Mouse (Mus musculus) forebrain, embryonic 12.5 days (tissue): ENCODE measurements at regions not wholly inside any gene's neighbourhood (a gene's known extent, or its start where the extent isn't known, plus 50 kb on each side); places are given as distances from the start of the nearest gene placed in this dataset.

Experiments
- ATAC-seq: fragments of 200-750 bp; cut with Nextera tagmentation; 2 replicates; pipeline ENCODE4 v1.8.0; 2017; ENCODE audit warnings: moderate TSS enrichment; ENCODE audit not compliant: low FRiP score
- H3K27ac ChIP-seq: fragments of 300-500 bp; sonication (generic); 2 replicates; pipeline ENCODE4 v1.5.1; 2016; ENCODE audit warnings: mild to moderate bottlenecking
- H3K27me3 ChIP-seq: fragments of 300-500 bp; sonication (generic); 2 replicates; pipeline ENCODE4 v1.6.1; 2016; ENCODE audit warnings: mild to moderate bottlenecking
- H3K36me3 ChIP-seq: fragments of 300-500 bp; sonication (generic); replicated peaks from 2 replicates; pipeline ENCODE4 v1.6.1; 2016; ENCODE audit warnings: mild to moderate bottlenecking
- H3K4me1 ChIP-seq: fragments of 300-500 bp; sonication (generic); 2 replicates; pipeline ENCODE4 v1.6.1; 2016
- H3K4me2 ChIP-seq: fragments of 300-500 bp; sonication (generic); 2 replicates; pipeline ENCODE4 v1.6.1; 2016; ENCODE audit warnings: mild to moderate bottlenecking, moderate library complexity
- H3K4me3 ChIP-seq: fragments of 300-500 bp; sonication (generic); replicated peaks from 2 replicates; pipeline ENCODE4 v1.5.1; 2016; ENCODE audit warnings: mild to moderate bottlenecking
- H3K9ac ChIP-seq: fragments of 300-500 bp; sonication (generic); 2 replicates; pipeline ENCODE4 v1.6.1; 2016; ENCODE audit warnings: mild to moderate bottlenecking
- H3K9me3 ChIP-seq: fragments of 300-500 bp; sonication (generic); 2 replicates; pipeline ENCODE4 v1.6.1; 2016
- WGBS: fragments of 180-500 bp; shearing (Covaris S2); methylation state at CpG from one replicate; pipeline ENCODE4 v1.1.7; 2016; 5-methylcytosine and 5-hydroxymethylcytosine counted together

GRCm38 (mm10) chr14:72197972-72198371 is 293.7 kb downstream of the Gm9195 start:
- no peak overlapping the region for H3K27ac ChIP-seq
- H3K4me3 ChIP-seq = no peak overlapping the region
- H3K9ac ChIP-seq = no peak overlapping the region
- no peaks in the 10 kb centered on the region for H3K9me3 ChIP-seq
- H3K27me3 ChIP-seq = no peaks in the 10 kb centered on the region
- no peaks in the 10 kb centered on the region for H3K36me3 ChIP-seq
- no peaks in the 10 kb centered on the region for H3K4me1 ChIP-seq
- no peak for ATAC-seq
- 70% methylated on average over 7 of the region's 7 CpGs for WGBS
- H3K4me2 ChIP-seq = no peak overlapping the region

GRCm38 (mm10) chr14:72187329-72187984 is 304.2 kb downstream of the Gm9195 start:
- no peak overlapping the region for H3K9ac ChIP-seq
- H3K36me3 ChIP-seq = no peaks in the 10 kb centered on the region
- H3K4me2 ChIP-seq = no peak overlapping the region
- H3K27ac ChIP-seq = no peak overlapping the region
- H3K4me3 ChIP-seq = no peak overlapping the region
- no peaks in the 10 kb centered on the region for H3K27me3 ChIP-seq
- H3K9me3 ChIP-seq = no peaks in the 10 kb centered on the region
- no peaks in the 10 kb centered on the region for H3K4me1 ChIP-seq
- 37% methylated on average over 5 of the region's 5 CpGs for WGBS
- ATAC-seq = peak; percentile 63

GRCm38 (mm10) chr14:72175751-72176150 is 315.9 kb downstream of the Gm9195 start:
- Histone ChIP-seq H3K9me3 (no peaks in the 10 kb centered on the region), H3K9ac (no peak overlapping the region), H3K4me1 (no peaks in the 10 kb centered on the region), H3K27me3 (no peaks in the 10 kb centered on the region), H3K27ac (no peak overlapping the region), H3K4me3 (no peak overlapping the region), H3K4me2 (no peak overlapping the region), H3K36me3 (no peaks in the 10 kb centered on the region)
- no peak for ATAC-seq
- 94% methylated on average over 1 of the region's 1 CpGs for WGBS

GRCm38 (mm10) chr14:72172549-72173405 is 318.9 kb downstream of the Gm9195 start:
- ATAC-seq = no peak
- Histone ChIP-seq H3K9ac (no peak overlapping the region), H3K4me1 (no peaks in the 10 kb centered on the region), H3K36me3 (no peaks in the 10 kb centered on the region), H3K27ac (no peak overlapping the region), H3K27me3 (no peaks in the 10 kb centered on the region), H3K4me3 (no peak overlapping the region), H3K9me3 (no peaks in the 10 kb centered on the region), H3K4me2 (no peak overlapping the region)
- 85% methylated on average over 20 of the region's 20 CpGs for WGBS

- Histone ChIP-seq H3K27ac (no peak overlapping the region), H3K36me3 (no peaks in the 10 kb centered on the region), H3K27me3 (no peaks in the 10 kb centered on the region), H3K9me3 (no peaks in the 10 kb centered on the region), H3K4me3 (no peak overlapping the region), H3K4me1 (no peaks in the 10 kb centered on the region; the same call in 1 of the 2 replicates), H3K9ac (no peak overlapping the region), H3K4me2 (no peak overlapping the region)
- no peak for ATAC-seq
- 85% methylated on average over 3 of the region's 3 CpGs for WGBS
Observed at GRCm38 (mm10) chr14:72171777-72172176, 319.9 kb downstream of the Gm9195 start.

GRCm38 (mm10) chr14:72158537-72159323 is 332.9 kb downstream of the Gm9195 start:
- H3K36me3 ChIP-seq = no peaks in the 10 kb centered on the region
- 35% methylated on average over 13 of the region's 13 CpGs for WGBS
- no peak overlapping the region for H3K4me2 ChIP-seq
- ATAC-seq = peak; percentile 51
- no peak overlapping the region for H3K4me3 ChIP-seq
- no peaks in the 10 kb centered on the region; the same call in 1 of the 2 replicates for H3K4me1 ChIP-seq
- H3K9ac ChIP-seq = no peak overlapping the region
- no peak overlapping the region for H3K27ac ChIP-seq
- H3K9me3 ChIP-seq = no peaks in the 10 kb centered on the region
- H3K27me3 ChIP-seq = no peaks in the 10 kb centered on the region

GRCm38 (mm10) chr14:72155197-72155907 is 336.3 kb downstream of the Gm9195 start:
- H3K4me2 ChIP-seq = no peak overlapping the region
- no peaks in the 10 kb centered on the region for H3K27me3 ChIP-seq
- no peak overlapping the region for H3K4me3 ChIP-seq
- no peak overlapping the region for H3K27ac ChIP-seq
- H3K4me1 ChIP-seq = no peaks in the 10 kb centered on the region; the same call in 1 of the 2 replicates
- no peak overlapping the region for H3K9ac ChIP-seq
- 32% methylated on average over 11 of the region's 11 CpGs for WGBS
- ATAC-seq = no peak
- H3K36me3 ChIP-seq = no peaks in the 10 kb centered on the region
- H3K9me3 ChIP-seq = no peaks in the 10 kb centered on the region

- H3K27me3 ChIP-seq = no peaks in the 10 kb centered on the region
- no peak for ATAC-seq
- no peak overlapping the region for H3K4me2 ChIP-seq
- H3K4me1 ChIP-seq = peaks cover 5% of the 10 kb centered on the region; the same call in 1 of the 2 replicates
- no peaks in the 10 kb centered on the region for H3K36me3 ChIP-seq
- H3K4me3 ChIP-seq = no peak overlapping the region
- H3K9ac ChIP-seq = no peak overlapping the region
- no peaks in the 10 kb centered on the region for H3K9me3 ChIP-seq
- no peak overlapping the region for H3K27ac ChIP-seq
- WGBS = 82% methylated on average over 4 of the region's 4 CpGs
Observed at GRCm38 (mm10) chr14:72151676-72152075, 340.0 kb downstream of the Gm9195 start.

GRCm38 (mm10) chr14:72149463-72149862 is 342.2 kb downstream of the Gm9195 start:
- 25% methylated on average over 4 of the region's 4 CpGs for WGBS
- peaks cover 12% of the 10 kb centered on the region for H3K4me1 ChIP-seq
- H3K36me3 ChIP-seq = no peaks in the 10 kb centered on the region
- H3K4me3 ChIP-seq = no peak overlapping the region
- H3K9ac ChIP-seq = no peak overlapping the region
- H3K9me3 ChIP-seq = no peaks in the 10 kb centered on the region
- H3K27me3 ChIP-seq = 0 out of 2 replicates have a peak, but pooled peaks cover 3% of the 10 kb centered on the region
- ATAC-seq = peak; percentile 66; the same call in 1 of the 2 replicates
- H3K27ac ChIP-seq = no peak overlapping the region
- H3K4me2 ChIP-seq = no peak overlapping the region

- 62% methylated on average over 1 of the region's 1 CpGs for WGBS
- no peak for ATAC-seq
- Histone ChIP-seq H3K4me3 (no peak overlapping the region), H3K4me1 (peaks cover 12% of the 10 kb centered on the region), H3K27ac (no peak overlapping the region), H3K4me2 (no peak overlapping the region), H3K36me3 (no peaks in the 10 kb centered on the region), H3K9ac (no peak overlapping the region), H3K27me3 (0 out of 2 replicates have a peak, but pooled peaks cover 6% of the 10 kb centered on the region), H3K9me3 (no peaks in the 10 kb centered on the region)
Observed at GRCm38 (mm10) chr14:72148886-72149285, 342.8 kb downstream of the Gm9195 start.

GRCm38 (mm10) chr14:72146381-72146780 is 345.3 kb downstream of the Gm9195 start:
- Histone ChIP-seq H3K9ac (no peak overlapping the region), H3K27me3 (peaks cover 6% of the 10 kb centered on the region; the same call in 1 of the 2 replicates), H3K4me2 (no peak overlapping the region), H3K4me1 (peaks cover 21% of the 10 kb centered on the region), H3K4me3 (no peak overlapping the region), H3K36me3 (no peaks in the 10 kb centered on the region), H3K9me3 (no peaks in the 10 kb centered on the region), H3K27ac (0 out of 2 replicates have a peak overlapping the region, but pooled peaks have one; percentile 15)
- 2% methylated on average over 2 of the region's 2 CpGs for WGBS
- no peak for ATAC-seq
